Mouse (Mus musculus): ENCODE data around the gene Mpc1.
"Not testable (repeated sequence)": the region's sequence is repeated elsewhere in the genome, so short reads cannot be mapped to it uniquely, and the experiment has no call there.

The Mpc1 gene

GRCm38 (mm10) chr17:8328511-8329174, 45.9 kb downstream of the Mpc1 start:
- DNase-seq (ENCODE audit: extremely low spot score) = no peak

- no peak for DNase-seq (ENCODE audit: extremely low spot score)
These were observed 47.9 kb downstream of the Mpc1 start for GRCm38 (mm10) chr17:8330602-8331001.

DNA sequence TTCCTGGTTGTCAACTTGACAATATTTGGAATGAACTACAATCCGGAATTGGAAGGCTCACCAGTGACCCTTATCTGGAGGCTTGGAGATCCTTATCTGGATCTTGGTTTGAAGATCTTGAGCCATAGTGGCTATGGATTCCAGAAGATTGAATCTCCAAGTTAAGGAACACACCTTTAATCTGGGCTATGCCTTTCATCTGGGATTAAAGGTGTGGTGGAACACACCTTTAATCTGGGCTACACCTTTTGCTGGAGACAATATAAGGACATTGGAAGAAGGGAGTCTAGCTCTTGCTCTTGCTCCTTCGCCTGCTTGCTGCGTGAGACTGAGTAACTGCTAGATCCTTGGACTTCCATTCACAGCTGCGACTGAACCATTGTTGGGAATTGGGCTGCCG, 54.5 kb downstream of the Mpc1 start, which contains the start of gene Prr18:
TSS of gene Prr18 (plus strand) at position 301 of the 400 bp plus-strand sequence.
- not testable (repeated sequence) for DNase-seq (ENCODE audit: extremely low spot score)

DNA sequence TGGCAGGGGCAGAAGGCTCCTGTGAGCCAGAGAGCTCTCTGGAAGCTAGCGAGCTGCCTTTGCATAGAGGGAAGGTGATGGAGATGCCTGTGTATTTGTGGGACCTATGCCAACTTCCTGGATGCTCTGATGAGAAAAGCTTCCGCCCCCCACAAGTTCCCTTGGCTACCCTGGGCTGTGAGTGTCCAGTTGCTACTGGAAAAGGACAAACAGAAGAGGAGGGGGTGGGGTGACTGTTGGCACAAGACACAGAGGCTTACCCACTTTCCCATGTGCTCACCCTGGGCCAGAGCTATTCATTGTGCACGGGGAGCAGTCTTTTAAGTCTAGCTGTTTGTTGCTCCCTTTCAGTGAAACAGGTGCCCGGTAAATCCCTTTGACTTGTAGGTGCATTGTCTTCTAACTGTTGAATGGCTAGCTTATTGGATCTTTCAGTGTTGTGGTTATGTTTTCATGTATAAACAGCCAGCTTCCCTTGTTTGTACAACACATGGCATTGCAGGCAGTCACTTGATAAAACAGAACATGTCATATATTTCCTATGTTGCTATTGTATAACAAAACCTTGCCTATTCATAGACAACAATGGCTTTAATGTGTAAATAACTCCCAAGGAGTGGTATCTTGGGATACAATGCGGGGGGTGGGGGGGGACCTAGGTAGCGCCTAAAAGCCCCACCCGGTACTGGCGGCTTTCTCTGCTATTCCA, 57.1 kb downstream of the Mpc1 start:
- DNase-seq (ENCODE audit: extremely low spot score) = no peak

DNA sequence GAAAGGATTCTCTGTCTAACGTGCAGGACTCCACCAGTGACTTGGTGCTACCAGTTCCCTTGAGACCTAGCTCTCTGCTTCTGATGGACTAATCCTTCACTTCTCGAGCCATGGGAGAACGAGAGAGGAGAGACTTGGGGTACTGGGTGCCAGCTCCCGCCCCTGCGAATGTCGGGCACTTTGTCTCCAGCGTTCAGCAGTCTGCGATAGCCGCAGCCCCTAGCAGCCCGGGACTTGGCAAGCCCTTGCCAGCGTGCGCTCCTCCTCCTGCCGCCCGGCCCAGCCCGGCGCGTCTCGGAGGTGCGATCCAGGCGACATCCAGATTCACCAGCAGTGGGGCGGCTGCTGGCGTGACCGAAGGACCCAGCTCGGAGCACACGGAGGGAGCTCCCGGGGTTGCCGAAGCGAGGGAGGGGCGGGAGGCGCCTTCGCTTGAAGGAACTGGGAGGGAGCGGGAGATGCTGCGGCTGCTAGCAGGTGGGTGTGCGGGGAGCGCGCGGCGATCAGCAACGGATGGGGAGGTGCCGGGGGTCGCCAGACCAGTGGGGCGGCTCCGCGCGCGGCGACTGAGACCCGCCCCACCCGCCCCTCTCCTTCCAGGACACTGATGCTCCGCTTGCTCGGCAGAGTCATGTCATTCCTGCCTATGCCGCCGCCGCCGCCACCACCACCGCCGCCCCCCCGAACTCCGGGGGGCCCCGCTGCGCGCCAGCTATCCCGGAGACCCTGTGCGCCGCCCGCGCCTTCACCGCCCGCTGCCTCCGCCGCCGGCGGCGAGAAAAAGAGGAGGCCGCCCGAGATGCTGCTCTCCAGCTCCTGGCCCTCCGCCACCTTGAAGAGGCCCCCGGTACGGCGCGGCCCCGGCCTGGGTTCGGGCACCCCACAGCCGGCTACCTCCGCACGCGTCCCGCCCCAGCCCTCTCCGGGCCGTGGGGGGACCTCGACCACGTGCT, 58.0 kb downstream of the Mpc1 start:
- peak; percentile 43 for DNase-seq (ENCODE audit: extremely low spot score)

DNA sequence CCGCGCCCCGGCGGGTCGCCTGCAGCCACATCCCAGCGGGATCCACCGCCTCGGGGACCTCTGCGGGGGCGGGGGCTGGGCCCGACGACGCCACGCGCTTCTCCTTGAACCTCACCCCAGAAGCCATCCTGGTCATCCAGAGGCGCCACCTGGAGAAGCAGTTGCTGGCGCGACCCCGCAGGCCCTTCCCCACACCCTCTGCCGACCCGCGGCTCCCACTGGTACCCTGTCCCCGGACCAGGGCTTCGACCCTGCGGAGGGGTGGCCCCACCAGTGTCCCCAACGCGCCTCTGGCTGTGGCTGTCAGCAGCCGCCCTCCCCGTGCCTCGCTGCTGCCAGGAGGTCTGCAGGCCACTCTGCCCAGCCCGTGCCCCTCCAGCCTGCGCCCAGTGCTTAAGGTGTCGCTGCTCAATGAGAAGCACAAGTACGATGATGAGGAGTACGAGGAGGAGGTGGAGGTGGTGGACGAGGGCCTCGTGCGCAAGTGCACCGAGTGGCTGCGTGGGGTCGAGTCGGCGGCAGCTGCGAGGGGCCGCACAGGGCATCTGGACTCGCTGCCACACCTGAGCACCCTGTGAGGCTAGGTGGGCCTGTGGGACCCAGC, 58.8 kb downstream of the Mpc1 start:
- no peak for DNase-seq (ENCODE audit: extremely low spot score)

GRCm38 (mm10) chr17:8342706-8343105, 60.0 kb downstream of the Mpc1 start:
- DNase-seq (ENCODE audit: extremely low spot score) = no peak

DNA sequence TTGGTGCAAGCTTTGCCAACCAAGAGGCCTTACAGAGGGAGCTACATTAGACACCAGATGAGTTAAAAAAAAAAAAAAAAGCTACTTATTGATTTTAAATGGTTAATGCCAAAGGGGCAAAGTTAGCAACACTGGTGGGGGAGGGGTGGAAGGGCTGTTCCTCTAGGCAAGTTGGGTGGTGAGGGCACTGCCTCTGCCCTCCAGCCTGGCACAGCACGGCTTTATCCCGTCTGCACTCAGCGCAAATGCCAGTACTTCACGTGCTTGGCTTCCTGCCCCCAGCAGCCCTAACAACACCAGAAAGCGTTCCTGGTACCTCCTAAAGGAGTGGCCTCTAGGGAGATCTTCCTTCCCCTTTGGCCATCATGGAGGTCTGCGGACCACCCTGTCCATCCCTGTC, 60.7 kb downstream of the Mpc1 start:
- no peak for DNase-seq (ENCODE audit: extremely low spot score)
